Mouse (Mus musculus) layer of hippocampus, postnatal 14 days (tissue): Measurements from ENCODE around the gene Dpf1. TPM values are rescaled to one million over a fixed set of nuclear protein-coding genes. Genes with fewer than 3 reads are reported as not detected.

Source experiments
- DNase-seq, 2 experiments: peaks; one replicate each; pipeline ENCODE4 v3.0.0; 2021 to 2022; ENCODE audit warnings: low spot score in 2 of 2, mixed read lengths in 1 of 2
- total RNA-seq, 2 experiments: library from RNA; stranded (reverse); gene quantifications; 2 replicates each; pipeline ENCODE4 v1.2.3; 2021

Dpf1 gene
- total RNA-seq, 2 experiments from 2014 or later: 96.1 to 111 TPM

DNA sequence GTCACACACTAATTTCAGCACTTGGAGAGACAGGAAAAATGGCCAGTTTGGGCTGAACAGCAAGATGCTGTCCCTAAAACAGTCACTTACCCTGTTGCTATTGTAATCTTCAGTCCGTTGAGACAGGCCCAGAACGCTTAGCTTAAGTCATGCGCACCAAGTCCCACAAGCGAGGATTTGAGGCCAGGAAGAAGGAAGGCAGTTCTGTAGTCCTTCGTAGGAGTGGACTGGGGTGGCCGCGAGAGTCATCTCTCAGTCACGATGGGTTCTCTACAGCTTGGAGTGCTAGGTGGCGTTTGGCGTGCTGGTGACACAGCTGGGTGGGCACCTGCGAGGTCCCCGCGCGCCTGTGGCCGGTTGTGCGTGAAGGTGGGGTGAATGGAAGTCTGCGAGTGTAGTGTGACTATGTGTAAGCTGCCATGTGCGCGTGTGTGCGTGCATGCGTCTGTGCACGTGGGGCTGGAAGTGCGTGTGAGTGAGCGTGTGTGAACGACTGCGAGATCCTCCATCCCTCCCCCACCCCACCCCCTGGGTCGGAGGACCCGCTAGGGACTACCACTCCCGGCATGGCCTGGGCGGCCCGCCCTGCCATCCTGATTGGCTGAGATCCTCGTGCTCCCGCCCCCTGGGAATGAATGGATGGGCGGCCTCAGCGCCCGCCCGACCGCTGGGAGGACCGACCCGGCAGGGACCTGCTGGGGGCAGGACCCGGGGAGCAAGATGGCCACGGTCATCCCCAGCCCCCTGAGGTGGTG is 3.8 kb downstream of the Dpf1 start:
- DNase-seq: peak; percentile 93 to 96

- DNase-seq: no peak
Observed at GRCm38 (mm10) chr7:29309221-29309721, 5.5 kb downstream of the Dpf1 start.

DNA sequence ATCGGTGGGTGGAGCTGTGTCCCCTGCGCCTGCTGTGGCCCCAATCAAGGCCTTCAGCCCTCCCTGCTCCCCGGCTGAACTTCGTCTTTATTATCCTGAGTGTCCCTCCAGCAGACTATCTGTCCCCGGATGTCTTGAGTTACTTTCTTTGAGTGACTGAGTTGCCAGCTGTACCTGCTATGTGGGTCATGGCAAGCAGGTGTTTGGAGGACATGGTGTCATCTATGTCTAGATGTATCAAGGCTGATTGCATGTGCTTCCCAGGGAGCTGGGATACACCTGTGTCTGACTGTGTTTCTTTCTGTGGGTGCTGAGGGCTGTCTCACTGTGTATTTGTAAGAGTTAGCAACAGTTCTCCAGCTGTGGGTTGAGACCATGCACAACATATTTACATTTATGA is 6.0 kb downstream of the Dpf1 start:
- no peak for DNase-seq

- DNase-seq: no peak
Observed at GRCm38 (mm10) chr7:29313051-29313450, 9.3 kb downstream of the Dpf1 start.

DNA sequence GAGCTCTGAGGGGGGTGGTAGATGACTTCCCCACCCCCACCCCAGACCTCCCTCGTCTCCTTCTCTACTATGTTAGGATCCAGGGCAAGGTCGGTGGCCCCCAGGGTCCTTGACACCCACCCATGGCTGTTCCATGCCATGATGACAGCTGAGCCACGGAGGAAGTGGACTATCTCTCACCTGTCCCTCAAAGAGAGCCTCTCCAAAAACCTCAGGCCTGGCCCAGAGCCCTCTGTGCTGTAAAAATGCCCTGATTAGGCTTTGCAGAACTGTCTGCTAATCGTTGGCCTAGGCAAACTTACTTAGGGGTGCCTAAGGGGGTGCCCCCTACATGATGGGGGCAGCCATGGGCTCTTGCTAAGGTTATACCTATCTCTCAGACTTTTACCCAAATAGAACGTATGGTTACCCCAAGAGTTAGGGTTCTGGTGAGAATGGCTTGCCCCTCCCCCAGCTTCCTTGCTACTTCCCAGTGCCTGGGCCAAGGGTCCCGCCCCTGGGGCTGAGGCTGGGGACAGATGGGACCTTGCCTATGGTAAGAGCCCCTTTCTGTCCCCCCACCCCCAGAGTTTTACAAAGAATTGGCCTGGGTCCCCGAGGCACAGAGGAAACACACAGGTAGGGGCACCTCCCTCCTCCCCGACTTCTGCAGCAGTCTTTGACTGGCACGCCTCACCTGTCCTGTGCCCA is 10.0 kb downstream of the Dpf1 start:
- DNase-seq: no peak

DNA sequence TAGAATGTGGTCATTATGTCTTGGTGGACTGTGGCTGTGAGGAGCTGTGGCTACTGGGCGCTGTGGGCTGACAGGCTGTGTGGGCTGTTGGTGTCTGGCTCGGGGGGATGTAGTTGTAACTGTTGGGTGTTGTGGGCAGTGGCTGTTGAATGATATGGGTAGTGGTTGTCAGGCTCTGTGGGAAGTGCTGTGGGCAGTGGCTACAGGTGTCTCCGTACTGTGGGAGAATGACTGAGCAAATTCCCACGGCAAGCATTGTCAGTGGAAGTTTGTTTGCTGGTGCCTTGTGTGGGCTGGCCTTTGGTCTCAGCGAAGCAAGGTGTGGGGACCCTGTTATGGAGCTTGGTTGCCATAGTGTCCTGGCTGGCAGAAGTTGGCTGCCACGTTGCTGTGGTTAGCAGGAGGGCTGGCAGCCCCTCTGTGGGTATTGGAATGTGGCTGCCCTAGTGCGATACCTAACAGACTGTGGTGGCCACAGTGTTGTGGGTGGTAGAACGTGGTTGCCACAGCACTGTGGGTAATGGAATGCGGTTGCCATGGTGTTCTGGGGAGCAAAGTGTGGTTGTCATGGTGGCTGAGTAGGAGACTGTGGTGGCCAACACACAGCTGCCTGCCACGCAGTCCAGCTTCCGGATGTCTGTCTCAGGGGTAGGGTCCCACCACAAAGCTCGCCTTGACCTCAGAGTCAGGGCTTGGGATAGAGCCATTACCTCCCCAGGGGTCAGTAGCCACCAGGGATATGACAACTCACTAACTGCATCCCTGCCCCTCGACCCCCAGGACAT is 11.3 kb downstream of the Dpf1 start:
- DNase-seq: peak; percentile 71 to 82

DNA sequence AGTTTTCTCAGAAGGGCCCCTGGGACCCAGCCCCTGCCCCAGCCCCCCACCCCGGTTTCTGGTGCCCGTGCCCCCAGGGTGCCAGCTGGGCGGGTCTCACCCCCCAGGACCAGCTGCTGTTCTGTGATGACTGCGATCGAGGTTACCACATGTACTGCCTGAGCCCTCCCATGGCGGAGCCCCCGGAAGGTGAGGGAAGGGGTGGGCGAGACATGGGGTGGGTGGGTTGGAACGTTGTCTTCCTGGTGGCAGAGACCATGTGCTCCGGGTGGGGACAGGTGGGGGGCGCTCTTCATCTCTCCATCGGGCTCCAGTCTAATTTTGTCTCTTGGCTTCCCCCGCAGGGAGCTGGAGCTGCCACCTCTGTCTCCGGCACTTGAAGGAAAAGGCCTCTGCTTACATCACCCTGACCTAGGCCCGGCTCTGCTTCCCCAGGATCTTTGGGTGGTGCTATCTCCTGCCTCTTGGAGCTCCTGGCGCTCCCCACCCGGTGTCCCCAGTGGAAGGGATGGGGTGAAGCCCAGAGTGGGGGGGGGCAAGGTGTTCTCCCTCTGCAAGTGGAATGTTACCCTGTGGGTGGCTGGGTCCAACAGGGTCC is 12.5 kb downstream of the Dpf1 start:
- DNase-seq: no peak

DNA sequence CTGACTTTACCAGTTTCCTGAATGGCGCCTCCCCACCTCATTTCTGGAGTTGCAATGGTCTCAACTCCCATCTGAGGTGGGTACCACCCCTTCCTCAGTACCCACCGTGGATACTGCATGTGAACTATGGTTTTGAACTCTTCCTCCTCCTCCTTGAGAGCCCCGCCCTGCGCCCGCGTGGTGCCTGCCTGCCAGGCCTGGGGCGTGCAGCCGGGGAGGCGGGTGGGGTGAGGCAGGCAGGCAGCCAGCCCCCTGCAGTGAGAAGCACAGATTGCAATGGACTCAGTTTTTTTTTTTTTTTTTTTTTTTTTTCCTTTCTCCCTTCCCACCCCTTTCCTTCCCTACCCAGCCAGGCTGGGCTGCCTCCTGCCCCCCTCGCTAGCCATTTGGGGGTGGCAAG is 13.2 kb downstream of the Dpf1 start:
- peak in 1 of 2 experiments; percentile 74 for DNase-seq

DNA sequence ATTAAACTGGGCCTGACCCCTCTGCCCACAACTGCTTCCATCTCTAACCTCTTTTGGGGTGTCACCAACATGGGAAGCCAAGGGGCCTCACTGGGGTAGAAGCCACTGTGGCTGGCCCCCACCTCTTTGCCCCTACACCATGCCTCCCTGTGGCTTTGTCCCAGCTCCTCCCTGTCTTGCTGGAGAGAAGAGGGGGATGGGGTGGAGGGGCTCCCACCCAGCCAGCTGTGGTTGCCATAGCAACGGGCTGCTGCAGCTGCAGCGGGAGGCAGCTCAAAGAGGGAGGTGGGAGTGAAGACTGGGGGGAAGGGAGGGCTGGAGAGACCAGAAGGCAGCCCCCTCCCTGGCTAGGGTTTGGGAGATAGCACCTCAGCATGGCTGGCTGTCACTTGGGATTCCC is 13.8 kb downstream of the Dpf1 start:
- no peak for DNase-seq

GRCm38 (mm10) chr7:29318115-29318911 is 14.6 kb downstream of the Dpf1 start:
- peak in 1 of 2 experiments; percentile 49 for DNase-seq

- no peak for DNase-seq
Observed at GRCm38 (mm10) chr7:29319337-29320307, 15.9 kb downstream of the Dpf1 start.

- DNase-seq: no peak
Observed at GRCm38 (mm10) chr7:29327087-29327486, 23.3 kb downstream of the Dpf1 start.

- no peak for DNase-seq
Observed at GRCm38 (mm10) chr7:29328984-29329383, 25.2 kb downstream of the Dpf1 start.

DNA sequence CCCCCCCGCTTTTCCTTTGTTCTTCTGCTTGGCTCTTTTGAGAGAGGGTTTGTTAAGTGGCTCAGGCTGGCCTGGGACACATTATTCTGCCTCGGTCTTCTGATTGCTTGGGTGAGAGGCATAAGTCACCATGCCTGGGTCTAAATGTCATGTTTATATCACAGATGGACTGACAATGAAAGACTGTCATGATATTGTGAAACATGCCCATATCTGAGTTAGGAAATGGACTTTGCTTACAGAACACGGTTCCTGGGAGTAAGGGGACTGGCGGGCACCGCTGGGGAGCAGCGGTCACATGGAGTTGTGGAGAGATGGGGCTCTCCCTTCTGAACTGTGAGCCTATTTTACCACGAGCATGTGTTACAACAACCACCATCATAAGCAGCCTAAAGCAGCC is 30.4 kb downstream of the Dpf1 start:
- DNase-seq: no peak

- DNase-seq: no peak
Observed at GRCm38 (mm10) chr7:29335276-29335675, 31.5 kb downstream of the Dpf1 start.

DNA sequence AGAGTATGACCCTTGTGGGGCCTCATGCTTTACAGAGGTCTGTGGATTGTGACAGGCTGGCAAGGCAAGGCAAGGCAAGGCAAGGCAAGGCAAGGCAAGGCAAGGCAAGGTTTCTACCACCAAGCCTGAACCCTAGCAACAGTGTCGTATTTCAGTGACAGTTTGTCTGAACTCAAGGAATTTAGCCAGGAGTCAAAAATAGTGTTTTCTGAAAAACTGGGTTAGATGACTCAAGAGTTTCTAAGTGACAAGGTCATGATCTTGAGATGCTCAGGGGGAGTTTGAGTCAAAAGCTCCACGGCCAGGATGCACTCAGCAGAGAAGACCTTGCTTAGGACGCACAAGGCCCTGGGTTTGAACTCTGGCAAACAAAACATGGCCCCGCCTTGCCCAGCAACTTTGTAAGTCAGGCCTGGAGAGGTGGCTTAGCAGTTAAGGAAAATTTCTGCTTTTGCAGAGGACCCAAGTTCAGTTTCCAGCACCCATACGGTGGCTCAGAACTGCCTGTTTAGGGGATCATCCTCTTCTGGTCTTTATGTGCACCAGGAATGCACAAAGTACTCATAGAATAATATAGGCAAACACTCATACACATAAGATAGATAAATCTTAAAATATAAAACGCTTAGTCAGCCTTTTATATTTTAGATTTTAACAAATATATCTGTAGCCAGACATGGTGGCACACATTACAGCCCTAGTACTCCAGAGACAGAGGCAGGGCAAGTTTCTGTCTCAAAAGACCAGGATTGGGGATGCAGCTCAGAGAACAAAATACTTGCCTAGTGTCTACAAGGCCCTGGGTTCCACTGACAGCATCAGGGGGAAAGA is 32.3 kb downstream of the Dpf1 start:
- no peak for DNase-seq

GRCm38 (mm10) chr7:29336795-29337319 is 33.1 kb downstream of the Dpf1 start:
- no peak for DNase-seq

- no peak for DNase-seq
Observed at GRCm38 (mm10) chr7:29337766-29338165, 34.0 kb downstream of the Dpf1 start.
